Mouse (Mus musculus): Measurements from ENCODE around the gene Lrrc9. TPM values are rescaled to one million over a fixed set of nuclear protein-coding genes. Genes with fewer than 3 reads are reported as not detected.

Lrrc9 gene
- polyA plus RNA-seq, 1 experiment: not detected

GRCm38 (mm10) chr12:72564281-72564795, 122.7 kb downstream of the Lrrc9 start:
- no peak overlapping the region for H3K27ac ChIP-seq (ENCODE audit: control insufficient read depth, insufficient read depth, low read depth, low read length, poor library complexity)
- TF ChIP-seq POLR2A (IDR thresholded peaks at IDR 0.05; ENCODE audit: borderline replicate concordance, control insufficient read depth, low read depth, low read length) (no peak), CTCF (IDR thresholded peaks at IDR 0.05; ENCODE audit: control insufficient read depth, insufficient read depth, low read length) (no peak)
- 83% methylated on average over 4 of the region's 4 CpGs for WGBS
- H3K4me1 ChIP-seq (ENCODE audit: control insufficient read depth, insufficient read depth, low read length): no peaks in the 10 kb centered on the region; the same call in 1 of the 2 replicates
- no peak overlapping the region for H3K4me3 ChIP-seq (replicated peaks; ENCODE audit: control insufficient read depth, low read depth, low read length)

Other genes with a start within 250 kb of the Lrrc9 start
- not detected in 2 replicates for gene Rtn1, start 32.8 kb upstream of the Lrrc9 start, polyA plus RNA-seq (2011; ENCODE audit: insufficient read depth, insufficient read length, low replicate concordance, missing spikeins)
- 1.0 and 1.4 TPM in 2 replicates for gene Pcnx4, start 94.5 kb downstream of the Lrrc9 start, polyA plus RNA-seq (2011; ENCODE audit: insufficient read depth, insufficient read length, low replicate concordance, missing spikeins)
- gene Gm4756, start 207.8 kb downstream of the Lrrc9 start, polyA plus RNA-seq (2011; ENCODE audit: insufficient read depth, insufficient read length, low replicate concordance, missing spikeins): 1.2 and 1.5 TPM in 2 replicates
- 19.2 and 49.6 TPM in 2 replicates for gene Dhrs7, start 223.0 kb downstream of the Lrrc9 start, polyA plus RNA-seq (2011; ENCODE audit: insufficient read depth, insufficient read length, low replicate concordance, missing spikeins)